Mouse (Mus musculus): Measurements from ENCODE around the gene Guca1a.

- no peak for TF ChIP-seq CTCF (IDR thresholded peaks at IDR 0.05; ENCODE audit: extremely low read depth, insufficient read length, insufficient replicate concordance, low read depth, low read length)
- TF ChIP-seq POLR2A (IDR thresholded peaks at IDR 0.05; ENCODE audit: low read depth, low read length) = no peak
Observed at GRCm38 (mm10) chr17:47441296-47442051, 41.1 kb upstream of the Guca1a start.

Data from small intestine, adult 2 months (tissue).